Comparison of ENCODE assay signal across 28 mouse cellular contexts in genomic region chr13:74029013-74029412, GRCm38 (mm10). TPM values are rescaled to one million over a fixed set of nuclear protein-coding genes. Genes with fewer than 3 reads are reported as not detected.
DNase-seq lines count a peak whose midpoint lies in the region; ATAC-seq and TF ChIP-seq lines count a peak whose summit lies in the region.
"Had no signal": no experiment of that assay in that cellular context is flagged by ENCODE, and none has a peak within 500 bp of the region (broad histone marks: within the 10 kb centered on the region; RNA-seq: fewer than 3 reads in every experiment).

No protein-coding gene starts in this region.

- no peak overlapping the region for H3K4me3 ChIP-seq in heart, embryonic 15.5 days
- H3K4me3 ChIP-seq in MEL (ENCODE audit: control insufficient read depth in 1 of 2, insufficient read depth in 1 of 2, low read depth in 2 of 2, low read length in 2 of 2) = no peak overlapping the region
- H3K4me3 ChIP-seq: embryonic facial prominence, embryonic 10.5 days; embryonic facial prominence, embryonic 15.5 days; forebrain, embryonic 12.5 days; hindbrain, embryonic 10.5 days; hindbrain, embryonic 15.5 days; liver, embryonic 13.5 days; megakaryocyte, embryonic 14.5 days; midbrain, embryonic 12.5 days; neural tube, embryonic 13.5 days; stomach, embryonic 15.5 days had no signal

- no peak for TF ChIP-seq RAD21 in MEL (IDR thresholded peaks at IDR 0.05; ENCODE audit: low read depth, low read length)

- intact Hi-C loops in heart, postnatal 25 days (cut with DNase I) = no loop called here
- intact Hi-C loops in heart, postnatal 14 days (cut with DNase I) = no loop called here

- whole genome bisulfite sequencing in heart, embryonic 15.5 days = 58% methylated on average over 2 of the region's 2 CpGs

- no peak for TF ChIP-seq EP300 in MEL (IDR thresholded peaks at IDR 0.05; ENCODE audit: low read depth in 1 of 2, low read length in 2 of 2)

- H3K4me2 ChIP-seq in heart, embryonic 15.5 days = no peak overlapping the region
- H3K4me2 ChIP-seq: embryonic facial prominence, embryonic 15.5 days; forebrain, embryonic 12.5 days; hindbrain, embryonic 15.5 days; liver, embryonic 13.5 days; midbrain, embryonic 12.5 days; neural tube, embryonic 13.5 days; stomach, embryonic 15.5 days had no signal

- no peak for TF ChIP-seq CTCF in MEL (IDR thresholded peaks at IDR 0.05 in 2 of 3, conservative IDR thresholded peaks at IDR 0.05 in 1 of 3; ENCODE audit: control insufficient read depth in 1 of 3, insufficient read depth in 1 of 3, low read depth in 2 of 3, low read length in 3 of 3, poor library complexity in 1 of 3, severe bottlenecking in 1 of 3)

- no peaks in the 10 kb centered on the region for H3K9me3 ChIP-seq in heart, embryonic 15.5 days (replicated peaks)
- no peaks in the 10 kb centered on the region for H3K9me3 ChIP-seq in MEL (replicated peaks; ENCODE audit: insufficient read depth, low read length)
- H3K9me3 ChIP-seq: embryonic facial prominence, embryonic 10.5 days; embryonic facial prominence, embryonic 15.5 days; forebrain, embryonic 12.5 days; hindbrain, embryonic 10.5 days; hindbrain, embryonic 15.5 days; liver, embryonic 13.5 days; megakaryocyte, embryonic 14.5 days; midbrain, embryonic 12.5 days; neural tube, embryonic 13.5 days; stomach, embryonic 15.5 days had no signal

- peak; percentile 95 for DNase-seq in heart, adult 11 months
- DNase-seq in heart, postnatal 25 days (ENCODE audit: low spot score) = no peak
- DNase-seq in heart, postnatal 14 days = no peak
- DNase-seq in MEL (ENCODE audit: low read depth, low spot score) = peak; percentile 11
- no peak for DNase-seq in ovary, adult 18-20 months (ENCODE audit: low spot score)
- DNase-seq: adrenal gland, postnatal 14 days; cerebellum, adult 11 months; cerebellum, postnatal 10 days; forebrain, postnatal 0 days; gastrocnemius, postnatal 10 days; kidney, adult 11 months; kidney, postnatal 14 days; left cerebral cortex, postnatal 4 days; liver, embryonic 13.5 days; lung, adult 2 months; lung, postnatal 14 days had no signal

- no peaks in the 10 kb centered on the region for H3K27me3 ChIP-seq in heart, embryonic 15.5 days
- no peaks in the 10 kb centered on the region for H3K27me3 ChIP-seq in MEL (ENCODE audit: control insufficient read depth in 1 of 2, insufficient read depth in 2 of 2, low read length in 2 of 2)
- H3K27me3 ChIP-seq: embryonic facial prominence, embryonic 15.5 days; forebrain, embryonic 12.5 days; hindbrain, embryonic 15.5 days; liver, embryonic 13.5 days; midbrain, embryonic 12.5 days; neural tube, embryonic 13.5 days; stomach, embryonic 15.5 days had no signal

- TF ChIP-seq POLR2A in MEL (IDR thresholded peaks at IDR 0.05; ENCODE audit: control insufficient read depth in 1 of 2, insufficient read depth in 1 of 2, low read depth in 1 of 2, low read length in 2 of 2, poor library complexity in 1 of 2) = no peak

- H3K36me3 ChIP-seq in heart, embryonic 15.5 days = no peaks in the 10 kb centered on the region
- no peaks in the 10 kb centered on the region for H3K36me3 ChIP-seq in MEL (ENCODE audit: control insufficient read depth in 1 of 2, insufficient read depth in 2 of 2, low read length in 2 of 2)
- H3K36me3 ChIP-seq: embryonic facial prominence, embryonic 10.5 days; embryonic facial prominence, embryonic 15.5 days; liver, embryonic 13.5 days; midbrain, embryonic 12.5 days; stomach, embryonic 15.5 days had no signal

- no peaks in the 10 kb centered on the region for H3K79me2 ChIP-seq in MEL (ENCODE audit: control insufficient read depth, insufficient read depth, low read length, poor library complexity)

- peak overlapping the region; percentile 15; the same call in 1 of the 2 replicates for H3K27ac ChIP-seq in heart, embryonic 15.5 days
- no peak overlapping the region for H3K27ac ChIP-seq in MEL (ENCODE audit: control insufficient read depth, low read depth, low read length)
- H3K27ac ChIP-seq: embryonic facial prominence, embryonic 10.5 days; embryonic facial prominence, embryonic 15.5 days; forebrain, embryonic 12.5 days; hindbrain, embryonic 10.5 days; hindbrain, embryonic 15.5 days; liver, embryonic 13.5 days; midbrain, embryonic 12.5 days; neural tube, embryonic 13.5 days; stomach, embryonic 15.5 days had no signal

- H3K9ac ChIP-seq in heart, embryonic 15.5 days = no peak overlapping the region
- H3K9ac ChIP-seq in MEL (ENCODE audit: control insufficient read depth, low read depth, low read length, poor library complexity, severe bottlenecking) = no peak overlapping the region
- H3K9ac ChIP-seq: embryonic facial prominence, embryonic 15.5 days; forebrain, embryonic 12.5 days; forebrain, postnatal 0 days; hindbrain, embryonic 15.5 days; liver, embryonic 13.5 days; midbrain, embryonic 12.5 days; neural tube, embryonic 13.5 days; stomach, embryonic 15.5 days had no signal

- ATAC-seq in heart, embryonic 15.5 days (replicated peaks; ENCODE audit: insufficient number of reproducible peaks, insufficient read depth, low FRiP score, low read depth) = no peak
- peak; percentile 49 for ATAC-seq in granulocyte monocyte progenitor cell, adult 5-6 weeks (replicated peaks; ENCODE audit: poor library complexity, severe bottlenecking)
- ATAC-seq: forebrain, postnatal 0 days; inflammation-experienced regulatory T-cells, adult 6 months had no signal

- H3K4me1 ChIP-seq in heart, embryonic 15.5 days (replicated peaks) = peaks cover 24% of the 10 kb centered on the region
- no peaks in the 10 kb centered on the region for H3K4me1 ChIP-seq in MEL (ENCODE audit: control insufficient read depth in 1 of 2, insufficient read depth in 2 of 2, low read length in 2 of 2)
- H3K4me1 ChIP-seq: embryonic facial prominence, embryonic 10.5 days; stomach, embryonic 15.5 days had no signal

TF ChIP-seq in MEL, 35 proteins besides CTCF, POLR2A, EP300 and RAD21:
- TF ChIP-seq TAL1 (IDR thresholded peaks at IDR 0.05; ENCODE audit: low read length) (no peak), CHD1 (IDR thresholded peaks at IDR 0.05; ENCODE audit: low read depth, low read length) (no peak), ZNF384 (IDR thresholded peaks at IDR 0.05; ENCODE audit: low read depth, low read length) (no peak), TBP (IDR thresholded peaks at IDR 0.05; ENCODE audit: low read depth, low read length) (no peak), NELFE (IDR thresholded peaks at IDR 0.05; ENCODE audit: low read depth, low read length) (no peak), MAZ (IDR thresholded peaks at IDR 0.05; ENCODE audit: low read depth, low read length) (no peak)

RNA-seq across cellular contexts. Expression of gene Tppp, which starts 19.8 kb away (rescaled TPM):
- total RNA-seq in heart, postnatal 25 days (2021) = 10 to 100 TPM; 20.7 to 21.3 TPM
- 4.1 and 5.6 TPM in 2 replicates for polyA plus RNA-seq in heart, embryonic 15.5 days (2015; fragmentation: Nextera tagmentation; extraction: Ambion mirVana)
- total RNA-seq in heart, postnatal 14 days (2021) = 10 to 100 TPM; 17.2 to 24.1 TPM
- total RNA-seq in MEL (2012; rRNA removed) = not detected in 2 replicates
- under 1 TPM in 1 of 2 experiments, not detected in 1; 0.04 TPM for polyA plus RNA-seq in MEL (2012; ENCODE audit: insufficient read depth in 1 of 2, insufficient read length in 2 of 2, low read depth in 1 of 2, low replicate concordance in 2 of 2, missing spikeins in 1 of 2)
- total RNA-seq in granulocyte monocyte progenitor cell, adult 5-6 weeks (2014; fragmentation: Nextera tagmentation) = not detected in 2 replicates
- 0.09 TPM in 1 of 2 replicates, not detected in the other for total RNA-seq in granulocyte monocyte progenitor cell, adult 5-6 weeks (2017)

RNA-seq across cellular contexts. Expression of gene Cep72, which starts 33.1 kb away (rescaled TPM):
- 1 to 10 TPM in 1 of 2 experiments, under 1 TPM in 1; 0.65 to 1.5 TPM for total RNA-seq in heart, postnatal 25 days (2021)
- 8.8 and 9.3 TPM in 2 replicates for polyA plus RNA-seq in heart, embryonic 15.5 days (2015; fragmentation: Nextera tagmentation; extraction: Ambion mirVana)
- 1 to 10 TPM; 1.6 to 2.2 TPM for total RNA-seq in heart, postnatal 14 days (2021)
- total RNA-seq in MEL (2012; rRNA removed) = 2.2 and 3.9 TPM in 2 replicates
- polyA plus RNA-seq in MEL (2012; ENCODE audit: insufficient read depth in 1 of 2, insufficient read length in 2 of 2, low read depth in 1 of 2, low replicate concordance in 2 of 2, missing spikeins in 1 of 2) = 1 to 10 TPM in 1 of 2 experiments, not detected in 1; 7.0 TPM
- total RNA-seq in granulocyte monocyte progenitor cell, adult 5-6 weeks (2014; fragmentation: Nextera tagmentation) = 12.9 and 36.9 TPM in 2 replicates
- total RNA-seq in granulocyte monocyte progenitor cell, adult 5-6 weeks (2017) = 15.0 and 16.0 TPM in 2 replicates

Comparison
In these comparisons a context has a peak if more than half of its experiments do, and no peak if none do; other contexts are left out.
1. DNase-seq: peak in heart, adult 11 months (single experiment) and MEL (single experiment); none in heart, postnatal 25 days (single experiment), heart, postnatal 14 days (0 of 2) and ovary, adult 18-20 months (single experiment).
2. RNA of gene Tppp, which starts 19.8 kb away (total RNA-seq): 17.2 to 24.1 TPM in heart, postnatal 14 days and 20.7 to 21.3 TPM in heart, postnatal 25 days; not detected in MEL and 0.09 TPM in granulocyte monocyte progenitor cell, adult 5-6 weeks; every median in the first group is over 10 times any median in the second.